ENCODE assay signal across 21 mouse cellular contexts in the genomic region with DNA sequence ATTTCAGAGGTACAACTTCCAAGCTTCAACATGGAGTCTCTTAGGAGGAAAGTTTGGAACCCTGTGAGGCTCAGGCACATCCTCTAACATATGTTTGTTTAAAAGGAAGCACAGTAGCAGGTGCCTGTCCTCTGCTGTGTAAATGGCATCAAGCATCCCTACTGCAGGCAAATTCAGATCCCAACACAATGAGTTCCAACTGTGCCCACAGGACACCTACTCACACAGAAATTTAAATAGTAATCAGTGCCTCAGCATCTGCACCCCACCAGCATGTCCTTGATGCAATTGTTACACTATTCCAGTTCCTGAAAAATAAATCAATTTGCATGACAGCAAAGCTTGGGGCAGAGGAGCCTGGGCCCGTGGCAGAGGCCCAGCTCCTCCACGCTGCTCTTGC.
DNase-seq lines count a peak whose midpoint lies in the region; TF ChIP-seq lines count a peak whose summit lies in the region.
"Had no signal": no experiment of that assay in that cellular context is flagged by ENCODE, and none has a peak within 500 bp of the region (broad histone marks: within the 10 kb centered on the region; RNA-seq: fewer than 3 reads in every experiment).

No protein-coding gene starts in this region.

- no peak overlapping the region for H3K4me3 ChIP-seq in layer of hippocampus, adult 2 months
- no peak overlapping the region for H3K4me3 ChIP-seq in forebrain, embryonic 10.5 days
- H3K4me3 ChIP-seq: embryonic facial prominence, embryonic 12.5 days; forebrain, embryonic 12.5 days; heart, embryonic 10.5 days; limb, embryonic 15.5 days; midbrain, embryonic 12.5 days had no signal

- no peaks in the 10 kb centered on the region for H3K27me3 ChIP-seq in forebrain, embryonic 10.5 days (ENCODE audit: poor library complexity, severe bottlenecking)
- H3K27me3 ChIP-seq: embryonic facial prominence, embryonic 12.5 days; forebrain, embryonic 12.5 days; limb, embryonic 15.5 days; midbrain, embryonic 12.5 days had no signal

- H3K27ac ChIP-seq in layer of hippocampus, adult 2 months = peak overlapping the region; percentile 70
- no peak overlapping the region for H3K27ac ChIP-seq in forebrain, embryonic 10.5 days
- H3K27ac ChIP-seq: embryonic facial prominence, embryonic 12.5 days; forebrain, embryonic 12.5 days; heart, embryonic 10.5 days; hindbrain, embryonic 14.5 days; limb, embryonic 15.5 days; liver, embryonic 14.5 days; midbrain, embryonic 12.5 days had no signal

- peak; percentile 2 to 42 for DNase-seq in frontal cortex, postnatal 36 days (ENCODE audit: low spot score in 2 of 2)
- DNase-seq in frontal cortex, postnatal 14 days (ENCODE audit: low spot score in 2 of 2) = no peak
- DNase-seq in R1 (ENCODE audit: low read depth, low spot score) = peak; percentile 5
- DNase-seq in layer of hippocampus, adult 2 months (ENCODE audit: low spot score in 2 of 2) = peak; percentile 62 to 70
- DNase-seq in layer of hippocampus, postnatal 36 days = peak; percentile 50 to 51
- no peak for DNase-seq in cerebellum, adult 8-10 months
- no peak for DNase-seq in forebrain, embryonic 10.5 days (ENCODE audit: extremely low spot score, low spot score)
- DNase-seq: adrenal gland, postnatal 25 days; cerebellum, adult 11 months; cerebellum, postnatal 10 days; heart, postnatal 4 days; kidney, adult 18-20 months; lung, embryonic 14.5 days; thymus, postnatal 14 days had no signal

- WGBS in forebrain, embryonic 10.5 days = 75% methylated on average over 2 of the region's 2 CpGs

- 0 out of 2 replicates have a peak, but pooled peaks have one; percentile 6 for TF ChIP-seq CTCF in layer of hippocampus, adult 2 months (conservative IDR thresholded peaks at IDR 0.05)

- no peaks in the 10 kb centered on the region for H3K36me3 ChIP-seq in forebrain, embryonic 10.5 days (replicated peaks)
- H3K36me3 ChIP-seq: embryonic facial prominence, embryonic 12.5 days; forebrain, embryonic 12.5 days; heart, embryonic 10.5 days; limb, embryonic 15.5 days; midbrain, embryonic 12.5 days had no signal

- no peaks in the 10 kb centered on the region for H3K9me3 ChIP-seq in forebrain, embryonic 10.5 days
- H3K9me3 ChIP-seq: embryonic facial prominence, embryonic 12.5 days; forebrain, embryonic 12.5 days; heart, embryonic 10.5 days; limb, embryonic 15.5 days; midbrain, embryonic 12.5 days had no signal

- H3K4me1 ChIP-seq in forebrain, embryonic 10.5 days = no peaks in the 10 kb centered on the region
- H3K4me1 ChIP-seq: embryonic facial prominence, embryonic 12.5 days; forebrain, embryonic 12.5 days; heart, embryonic 10.5 days; limb, embryonic 15.5 days; midbrain, embryonic 12.5 days had no signal

Comparison
In these comparisons a context has a peak if more than half of its experiments do, and no peak if none do; other contexts are left out.
1. DNase-seq: peak in frontal cortex, postnatal 36 days (2 of 2), R1 (single experiment), layer of hippocampus, adult 2 months (2 of 2) and layer of hippocampus, postnatal 36 days (2 of 2); none in frontal cortex, postnatal 14 days (0 of 2), cerebellum, adult 8-10 months (single experiment) and forebrain, embryonic 10.5 days (single experiment).